Mouse (Mus musculus) thymus, postnatal 10 days (tissue): ENCODE measurements at regions not wholly inside any gene's neighbourhood (a gene's known extent, or its start where the extent isn't known, plus 50 kb on each side); places are given as distances from the start of the nearest gene placed in this dataset.

Experiments used
- DNase-seq, 2 experiments: peaks; one replicate each; pipeline ENCODE4 v3.0.0; 2021; ENCODE audit warnings: low spot score in 2 of 2

DNA sequence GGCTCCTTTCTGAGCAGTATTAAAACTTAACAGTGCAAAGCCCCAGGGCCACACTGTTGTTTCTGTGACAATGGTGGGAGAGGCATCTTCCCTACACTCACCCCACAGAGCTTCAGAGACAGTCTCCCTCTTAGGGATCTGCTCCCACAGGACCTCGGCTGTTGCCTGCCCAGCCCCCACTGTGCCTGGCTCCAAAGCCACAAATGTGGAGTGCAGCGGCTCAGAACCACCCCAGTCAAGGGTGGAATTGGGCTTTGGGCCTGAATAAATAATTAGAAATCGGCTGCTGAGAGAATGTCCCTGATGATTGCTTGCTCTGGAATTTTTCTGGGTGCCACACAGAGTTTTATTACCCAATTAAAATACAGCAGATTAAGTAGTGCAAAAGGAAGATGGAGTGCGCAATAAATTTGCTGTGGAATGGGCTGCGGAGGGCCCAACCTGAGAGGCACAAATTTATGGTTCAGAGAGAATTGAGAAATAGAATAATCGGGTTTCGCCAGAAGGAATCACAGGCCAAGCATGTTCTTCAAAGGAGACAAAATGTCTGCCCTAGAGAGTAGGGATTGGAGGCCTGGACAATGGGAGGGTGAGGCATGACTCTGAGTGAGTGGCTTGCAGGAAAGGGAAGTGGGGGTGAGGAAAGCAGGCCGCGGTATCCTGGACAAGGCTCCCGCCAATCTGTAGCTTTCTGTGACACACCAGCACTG lies 56.4 kb downstream of the Cd24a start:
- no peak for DNase-seq

DNA sequence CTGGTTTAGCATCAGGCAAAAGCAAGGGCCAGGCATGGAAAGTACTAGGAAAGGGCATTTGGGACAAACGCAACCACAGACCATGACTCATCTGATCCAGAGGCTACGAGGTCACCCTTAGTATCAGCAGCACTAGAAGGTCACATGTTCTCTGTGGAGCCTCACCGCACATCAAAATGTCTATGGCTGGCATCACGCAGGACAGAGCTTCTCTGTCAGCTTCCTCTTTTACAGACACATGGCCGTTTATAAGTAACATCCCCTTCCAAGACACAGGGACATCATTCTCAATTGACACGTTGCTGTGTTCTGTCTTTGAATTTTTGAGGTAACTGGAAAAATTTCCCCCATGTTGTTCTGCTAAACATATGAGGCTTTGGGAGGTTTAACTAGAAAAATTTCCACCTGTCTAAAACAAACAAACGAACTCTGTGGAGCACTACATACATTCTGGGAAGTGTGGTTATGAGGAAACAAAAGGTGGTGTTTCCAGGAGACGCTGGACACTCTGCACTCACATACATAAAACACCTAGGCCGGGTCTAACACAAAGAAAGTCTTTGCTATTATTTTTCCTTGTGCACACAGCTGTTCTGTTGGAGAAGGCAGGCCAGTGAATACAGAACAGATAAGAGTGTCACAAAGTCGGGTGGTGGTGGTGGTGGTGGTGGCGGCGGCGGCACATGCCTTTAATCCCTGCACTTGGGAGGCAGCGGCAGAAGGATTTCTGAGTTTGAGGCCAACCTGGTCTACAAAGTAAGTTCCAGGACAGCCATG lies 63.3 kb downstream of the Cd24a start:
- no peak for DNase-seq

DNA sequence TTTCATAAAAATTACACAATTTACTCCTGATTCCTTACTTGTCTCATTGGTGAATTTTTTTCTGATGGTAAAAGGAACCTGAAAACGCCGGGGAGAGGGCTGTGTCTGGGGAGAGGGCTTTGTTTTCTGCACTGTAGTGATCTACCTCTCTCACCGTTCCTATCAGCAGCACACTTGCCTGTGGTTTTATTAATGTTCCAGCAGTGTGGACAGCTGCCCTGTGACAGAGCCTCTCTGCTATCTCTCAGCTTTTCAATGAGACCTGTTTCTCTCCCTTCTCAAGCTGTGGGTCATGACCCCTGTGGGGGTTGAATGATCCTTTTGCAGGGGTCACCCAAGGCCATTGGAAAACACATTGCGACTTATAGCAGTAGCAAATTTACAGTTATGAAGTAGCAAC lies 68.2 kb downstream of the Cd24a start:
- DNase-seq = no peak

DNA sequence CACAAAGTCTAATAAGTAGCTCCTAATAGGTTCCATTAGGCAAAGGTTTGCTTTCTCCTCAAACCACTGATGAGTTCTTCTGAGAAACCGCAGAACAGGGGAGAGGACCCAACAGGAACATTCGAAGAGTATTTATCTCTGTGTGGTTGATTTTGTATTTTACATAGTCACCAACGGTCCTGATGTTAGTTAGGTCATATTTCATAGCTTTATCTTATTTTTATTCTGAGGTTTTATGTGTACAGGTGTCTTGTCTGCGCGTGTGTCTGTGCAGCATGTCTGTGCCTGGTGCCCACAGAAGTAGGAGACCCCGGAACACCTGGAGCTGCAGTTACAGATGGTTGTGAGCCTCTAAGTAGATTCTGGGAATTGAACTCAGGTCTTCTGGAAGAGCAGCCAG lies 68.9 kb downstream of the Cd24a start:
- no peak for DNase-seq

DNA sequence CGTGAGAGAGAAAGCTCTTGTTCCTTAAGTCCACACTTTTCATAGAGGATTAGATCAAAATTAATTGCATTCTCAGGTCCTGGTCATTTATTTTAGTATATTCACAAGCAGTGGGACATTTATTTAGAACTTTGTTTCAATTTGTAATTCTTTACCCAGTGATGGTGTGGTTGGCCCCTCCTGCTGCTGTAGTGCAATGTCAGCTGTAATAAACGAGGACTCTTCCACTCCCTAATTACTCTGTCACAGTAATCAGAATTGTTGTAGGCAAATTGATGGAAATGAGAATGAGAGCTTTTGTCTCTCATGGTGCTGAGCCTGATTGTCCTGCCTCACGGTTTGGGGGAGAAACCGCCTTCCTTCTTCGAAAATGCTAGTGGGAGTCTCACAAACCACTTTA lies 70.1 kb downstream of the Cd24a start:
- no peak for DNase-seq

DNA sequence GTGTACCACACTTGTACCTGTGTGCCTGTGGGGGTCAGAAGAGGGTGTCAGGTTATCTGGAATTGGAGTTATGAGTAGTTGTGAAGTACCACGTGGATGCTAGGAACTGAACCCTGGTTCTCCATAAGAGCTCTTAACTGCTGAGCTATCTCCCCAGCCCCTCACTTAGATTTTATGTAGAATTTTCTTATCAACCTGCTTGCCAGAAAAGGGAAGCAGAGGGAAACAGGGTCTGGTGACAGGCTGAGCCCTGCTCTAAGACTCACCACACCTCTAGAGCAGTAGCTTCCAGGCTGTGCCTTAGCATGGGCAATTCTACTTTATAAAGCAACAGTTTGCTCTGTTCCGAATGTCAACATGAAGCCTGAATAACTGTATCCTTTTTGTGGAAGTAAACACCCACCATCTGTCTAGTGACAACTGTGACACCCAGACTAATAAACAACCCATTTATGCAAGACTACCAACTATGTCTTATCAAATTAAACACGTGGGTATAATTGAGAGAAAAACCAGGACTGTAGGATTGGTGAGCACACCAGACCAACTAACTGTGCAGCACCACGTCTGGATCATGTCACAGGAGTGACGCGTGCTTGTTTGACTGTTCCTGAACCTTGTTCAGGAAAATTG lies 70.8 kb downstream of the Cd24a start:
- no peak for DNase-seq

DNA sequence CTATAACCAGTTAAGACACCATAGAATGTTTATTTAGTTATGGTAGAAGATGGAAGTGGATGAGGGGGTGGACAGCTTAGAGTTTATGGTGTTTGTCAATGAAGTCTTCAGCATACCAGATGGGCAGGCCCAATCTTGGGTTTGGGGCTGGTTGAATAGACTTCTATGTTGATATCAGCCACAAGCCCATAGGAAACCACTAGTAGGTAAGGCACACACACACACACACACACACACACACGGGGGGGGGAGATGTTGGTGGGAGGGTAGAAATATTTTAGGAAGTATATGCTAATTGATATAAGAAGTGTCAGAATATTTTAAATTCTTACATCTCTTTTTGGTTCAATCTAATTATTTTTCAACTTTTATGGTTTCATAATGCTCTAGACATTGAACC lies 72.4 kb downstream of the Cd24a start:
- DNase-seq = no peak

DNA sequence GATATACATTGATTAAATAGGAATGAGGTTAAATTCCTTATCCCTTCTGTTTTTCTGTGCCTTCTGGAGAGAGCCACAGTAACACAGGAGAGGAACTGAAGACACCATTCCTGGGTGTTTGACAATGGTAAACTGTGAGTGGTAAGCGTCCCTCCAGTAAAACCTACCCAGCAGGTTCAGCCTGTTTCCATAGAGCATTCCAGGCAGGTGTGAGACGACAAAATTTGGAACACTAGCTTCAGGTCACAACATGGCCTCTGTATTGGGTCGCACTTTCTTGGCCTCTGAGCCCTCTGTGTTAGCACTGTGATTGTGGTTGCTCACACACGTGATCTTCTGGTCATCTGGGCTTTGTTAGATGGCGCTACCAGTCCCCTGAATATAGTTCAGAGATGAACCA lies 73.4 kb downstream of the Cd24a start:
- DNase-seq = no peak

DNA sequence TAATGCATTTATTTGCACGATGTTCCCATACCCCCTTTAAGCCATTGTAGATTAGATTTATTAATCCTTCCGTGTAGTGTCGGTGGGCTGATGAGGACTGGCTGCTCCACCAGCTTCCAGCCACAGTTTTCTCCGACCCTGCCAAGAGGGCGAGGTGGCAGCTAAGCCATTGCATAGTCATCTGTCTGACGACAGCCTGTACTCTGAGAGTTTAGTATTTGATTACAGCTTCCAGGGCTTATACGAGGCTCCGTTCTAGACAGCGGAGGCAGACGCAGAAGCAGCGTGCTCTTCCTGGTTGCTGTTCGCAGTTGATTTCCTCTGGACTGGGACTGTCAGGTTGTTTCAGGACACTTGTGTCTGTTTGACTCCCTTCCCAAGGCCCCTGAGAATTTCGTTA lies 73.8 kb downstream of the Cd24a start:
- DNase-seq = no peak

DNA sequence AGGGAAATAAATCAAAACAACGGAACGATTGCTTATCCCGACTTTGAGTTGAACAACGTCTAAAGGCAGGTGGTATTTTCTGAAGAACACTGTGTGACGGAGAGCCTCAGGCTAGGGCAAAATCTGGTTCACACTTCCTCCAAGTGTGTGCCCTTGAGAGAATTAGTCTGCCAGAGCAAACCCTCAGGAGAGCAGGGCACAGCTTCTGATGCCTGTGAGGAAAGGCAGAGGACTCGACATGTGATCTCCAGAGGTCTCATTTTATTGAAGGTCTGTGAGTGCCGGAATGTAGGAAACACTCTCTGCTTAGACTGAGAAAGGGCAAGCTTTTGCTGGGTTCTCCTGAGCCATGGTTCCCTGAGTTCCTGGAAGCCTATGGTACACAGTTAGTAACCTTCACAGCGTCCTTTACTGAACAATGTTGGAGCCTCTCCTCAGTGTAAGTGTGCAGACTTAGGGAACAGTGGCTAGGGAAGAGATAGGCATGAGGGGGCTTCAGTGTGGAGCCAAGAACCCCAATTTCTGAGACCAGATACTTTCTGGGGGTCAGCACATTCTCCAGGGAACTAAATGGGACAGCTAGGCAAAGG lies 77.1 kb downstream of the Cd24a start:
- no peak for DNase-seq

DNA sequence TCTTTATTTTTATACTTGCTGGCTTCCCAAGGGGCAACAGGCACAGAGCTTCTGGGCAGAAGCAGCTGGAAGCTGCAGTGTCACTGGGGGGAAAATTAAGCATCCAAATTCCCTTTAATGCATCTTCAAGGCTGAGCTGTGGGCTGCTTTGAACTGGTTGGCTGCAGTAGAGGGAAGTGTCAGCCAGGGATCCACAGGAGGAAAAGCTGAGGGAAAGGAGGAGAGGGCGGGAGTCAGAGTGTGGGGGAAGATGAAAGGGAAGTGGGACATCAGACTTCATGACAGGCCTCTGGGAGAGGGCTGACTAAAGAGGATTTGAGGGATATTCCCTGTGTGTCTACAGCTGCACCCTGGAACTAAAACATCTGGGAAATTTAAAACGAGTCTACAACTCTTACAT lies 77.6 kb downstream of the Cd24a start:
- no peak for DNase-seq

DNA sequence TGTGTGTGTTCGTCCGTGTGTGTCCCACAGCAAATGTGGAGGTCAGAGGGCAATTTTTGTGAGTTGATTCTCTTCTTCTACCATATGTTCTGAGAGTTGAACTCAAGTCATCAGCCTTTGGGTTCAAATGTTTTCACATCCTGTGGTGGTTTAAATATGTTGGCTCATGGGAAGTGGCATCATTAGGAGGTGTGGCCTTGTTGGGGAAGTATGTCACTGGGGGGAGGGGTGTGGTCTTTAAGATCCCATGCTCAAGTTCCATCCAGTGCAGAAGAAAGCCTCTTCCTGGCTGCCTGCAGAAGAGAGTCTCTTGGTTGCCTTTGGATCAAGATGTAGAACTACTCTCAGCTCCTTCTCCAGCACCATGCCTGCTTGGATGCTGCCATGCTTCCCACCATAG lies 78.1 kb downstream of the Cd24a start:
- no peak for DNase-seq

DNA sequence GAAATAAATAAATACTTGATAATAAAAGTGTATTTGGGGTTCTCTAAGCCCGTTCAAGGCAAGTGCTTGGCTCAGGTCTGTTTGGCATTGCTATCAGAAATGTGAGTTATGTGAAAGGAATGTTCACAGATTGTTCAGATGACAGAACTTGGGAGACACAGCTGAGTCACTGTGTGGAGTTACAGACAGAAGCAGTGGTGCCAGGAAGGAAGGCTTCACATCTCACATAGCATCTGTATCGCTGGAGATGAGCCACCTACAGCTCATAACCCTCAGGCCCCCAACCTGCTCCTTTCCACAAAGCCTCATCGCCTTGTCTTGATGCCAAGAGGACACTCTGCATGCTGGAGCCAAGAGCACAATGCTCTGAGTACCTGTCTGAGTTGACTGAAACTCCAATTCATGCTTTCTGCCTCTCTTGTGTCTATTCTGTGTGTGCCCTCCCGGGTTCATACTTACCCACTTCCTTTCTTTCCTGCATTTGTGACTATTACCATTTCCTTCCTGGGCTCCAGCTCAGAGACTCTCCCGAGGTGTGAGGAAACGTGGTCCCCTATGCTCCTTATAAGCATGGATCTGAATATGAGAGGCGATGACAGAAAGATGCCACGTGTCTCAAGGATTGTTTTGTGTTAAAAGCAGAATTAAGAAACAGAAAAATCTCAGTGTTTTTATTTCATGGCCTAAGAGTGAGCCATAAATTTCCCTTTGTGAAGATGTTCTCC lies 79.6 kb downstream of the Cd24a start:
- no peak for DNase-seq

DNA sequence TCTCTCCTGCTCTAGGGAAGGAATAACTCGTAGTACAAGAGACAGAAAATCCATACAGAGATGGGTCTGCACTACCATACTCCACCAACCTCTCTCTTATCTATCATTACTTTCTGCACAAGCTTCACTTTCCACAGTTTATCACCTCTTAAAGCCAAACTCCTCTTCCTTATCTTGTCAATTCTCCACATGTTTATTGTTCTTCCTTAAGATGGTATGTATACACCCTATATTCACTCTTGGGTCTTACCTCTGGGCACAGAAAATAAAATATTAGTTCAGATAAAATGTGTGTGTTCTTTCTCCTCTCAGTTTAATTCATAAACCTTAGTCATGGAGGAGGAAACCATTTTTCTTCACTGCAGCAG lies 80.1 kb downstream of the Cd24a start:
- no peak for DNase-seq

DNA sequence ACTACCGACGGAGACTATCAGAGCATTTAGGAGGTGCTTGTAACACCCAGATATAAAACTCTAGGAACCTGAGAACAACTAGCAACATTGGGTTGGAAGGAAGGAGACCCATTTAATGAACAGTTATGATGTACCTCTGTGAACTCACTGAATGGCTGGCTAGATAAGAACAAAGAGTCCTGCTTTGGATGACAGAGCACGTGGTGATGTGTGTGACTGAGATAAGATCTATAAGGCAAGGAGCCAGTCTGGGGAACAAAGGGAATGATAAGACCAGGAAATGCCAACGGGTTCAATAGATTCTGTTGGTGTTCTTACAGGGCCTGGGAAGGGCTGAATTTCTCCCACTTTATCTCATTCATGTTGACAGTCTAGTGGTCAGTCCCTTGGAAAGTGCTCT lies 86.8 kb downstream of the Cd24a start:
- DNase-seq = no peak

DNA sequence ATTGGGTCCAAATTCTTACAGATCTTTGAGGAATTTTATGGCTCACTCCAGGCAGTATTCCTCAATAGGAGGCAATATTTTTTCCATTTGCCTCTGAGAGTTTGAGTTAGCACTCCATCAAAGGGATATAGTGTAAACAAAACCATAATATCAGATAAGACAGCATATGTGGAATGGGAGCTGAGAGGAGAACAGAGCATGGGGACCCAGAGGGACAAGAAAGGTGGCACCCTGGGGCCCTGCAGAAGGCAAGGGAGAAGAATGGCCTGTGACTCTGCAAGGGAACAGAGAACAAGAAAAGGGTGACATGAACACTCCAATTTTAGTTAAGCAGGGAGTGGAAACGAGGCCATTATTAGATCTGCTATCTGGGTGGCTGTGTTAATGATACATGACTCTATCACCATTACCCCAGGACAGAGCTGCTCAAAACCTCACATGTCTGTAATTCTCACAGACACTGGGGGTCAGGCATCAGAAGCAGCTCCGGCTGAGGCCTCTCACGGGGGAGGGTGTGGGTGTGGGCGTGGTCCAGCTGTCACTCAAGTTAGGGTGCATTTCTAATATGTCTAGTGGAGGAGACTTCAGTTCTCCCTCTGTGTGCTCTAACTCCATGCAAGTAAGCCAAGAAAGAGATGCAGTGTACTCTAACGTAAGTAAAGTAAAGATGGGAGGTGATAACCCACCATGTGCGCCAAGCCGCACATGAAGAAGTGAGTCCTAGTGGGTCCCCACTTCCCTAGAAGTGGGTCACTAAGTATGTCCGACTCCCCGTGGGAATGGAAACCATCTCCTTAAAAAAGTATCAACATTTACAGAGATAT lies 88.4 kb downstream of the Cd24a start:
- DNase-seq = no peak

DNA sequence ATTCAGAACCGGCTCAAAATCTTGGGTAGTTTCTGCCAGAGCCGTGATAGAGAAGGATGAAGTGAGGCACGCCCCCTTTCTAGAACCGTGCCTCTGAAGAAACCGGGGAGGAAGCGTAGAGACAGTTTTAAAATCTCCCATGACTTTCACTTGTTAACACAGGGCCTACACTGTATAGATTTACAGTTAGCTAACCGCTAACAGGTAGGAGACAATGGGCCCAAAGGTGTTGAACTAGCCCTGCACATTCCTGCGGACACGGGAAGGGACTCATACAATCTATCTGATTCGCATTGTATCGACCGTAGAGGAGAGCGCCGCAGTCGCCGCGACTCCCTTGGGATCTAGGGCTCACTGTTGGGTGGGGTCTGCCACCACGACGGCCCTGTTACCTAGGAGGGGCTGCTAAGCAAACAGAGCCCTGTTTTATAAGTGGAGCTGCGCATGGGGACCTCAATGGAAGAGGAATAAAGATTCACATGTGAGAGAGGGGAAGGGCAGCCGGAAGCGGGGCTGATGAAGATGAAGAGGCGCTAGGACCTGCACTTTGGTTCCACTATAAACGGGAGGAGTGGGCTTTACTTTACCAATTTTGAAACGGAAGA lies 89.1 kb downstream of the Cd24a start:
- DNase-seq = no peak

DNA sequence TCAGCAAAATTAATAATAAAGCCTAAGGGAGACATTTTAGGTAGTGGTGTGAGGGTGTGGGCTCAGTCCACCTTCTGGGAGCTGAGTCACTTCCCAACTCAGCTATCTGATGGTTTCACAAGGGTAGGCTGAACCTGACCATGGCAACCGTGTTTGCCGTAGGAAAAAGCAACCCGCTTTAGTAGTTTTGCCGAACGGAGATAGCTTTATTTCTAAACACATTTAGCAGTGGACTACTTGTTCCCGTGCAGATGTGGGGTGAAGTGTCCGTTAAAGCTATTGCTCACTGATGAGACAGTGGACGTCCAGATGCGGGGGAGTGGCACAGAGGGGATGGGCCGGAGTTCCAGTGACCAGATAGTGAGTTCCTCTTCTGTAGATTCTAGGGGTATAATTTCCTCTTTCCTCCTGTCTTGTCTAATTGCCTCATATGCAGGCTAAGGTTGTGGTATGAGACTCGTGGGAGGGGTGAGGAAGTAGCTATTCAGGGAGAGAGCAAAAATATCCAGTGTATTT lies 89.7 kb downstream of the Cd24a start:
- DNase-seq = no peak

DNA sequence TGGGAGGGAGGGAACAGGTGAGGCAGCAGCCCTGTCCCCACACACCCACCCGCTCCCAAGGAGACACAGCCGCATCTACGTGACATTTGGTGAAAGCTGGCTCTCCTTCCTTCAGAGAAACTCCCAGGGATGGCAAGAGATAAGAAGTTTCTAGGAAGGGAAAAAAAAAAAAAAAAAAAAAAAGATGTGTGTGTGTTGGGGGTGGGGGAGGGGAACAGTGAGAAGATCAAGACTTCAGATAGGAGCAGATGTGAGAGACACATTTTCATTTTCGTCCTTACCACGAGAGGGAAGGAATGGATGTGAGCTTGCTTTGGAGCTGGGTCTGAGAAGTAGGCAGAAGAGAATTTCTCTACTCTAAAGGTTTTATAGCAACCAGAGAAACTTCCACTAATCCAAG lies 91.4 kb downstream of the Cd24a start:
- DNase-seq = no peak

DNA sequence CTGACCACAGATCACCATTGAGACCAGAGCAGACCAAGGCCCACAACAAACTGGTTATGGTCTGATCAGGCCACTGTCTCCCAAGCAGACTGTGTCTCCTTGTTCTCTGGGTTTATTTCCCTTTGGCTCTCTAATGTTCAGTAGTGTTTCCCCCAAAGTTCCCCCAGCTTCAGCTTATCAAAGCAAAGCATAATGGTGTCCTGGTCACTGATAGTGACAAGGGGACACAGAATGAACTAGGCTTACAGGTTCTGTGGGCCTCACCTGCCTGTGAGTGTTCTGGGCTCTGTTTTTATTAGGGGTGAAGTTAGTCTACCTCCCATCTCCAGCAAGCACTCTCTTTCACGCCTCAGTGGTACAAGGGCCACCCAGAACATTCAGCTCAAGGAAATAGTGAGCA lies 92.7 kb downstream of the Cd24a start:
- no peak for DNase-seq

DNA sequence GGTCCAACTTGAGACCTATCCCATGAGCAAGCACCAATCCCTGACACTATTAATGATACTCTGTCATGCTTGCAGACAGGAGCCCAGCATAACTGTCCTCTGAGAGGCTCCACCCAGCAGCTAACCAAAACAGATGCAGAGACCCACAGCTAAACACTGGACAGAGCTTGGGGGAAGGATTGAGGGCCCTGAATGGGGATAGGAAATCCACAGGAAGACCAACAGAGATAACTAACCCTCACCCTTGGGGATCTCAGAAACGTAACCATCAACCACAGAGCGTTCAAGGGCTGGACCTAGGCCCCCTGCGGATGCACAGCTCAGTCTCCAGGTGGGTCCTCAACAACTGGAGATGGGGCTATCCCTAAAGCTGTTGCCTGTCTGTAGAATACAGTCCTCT lies 93.7 kb downstream of the Cd24a start:
- no peak for DNase-seq
